Mouse (Mus musculus) heart, embryonic 15.5 days (tissue): Measurements from ENCODE around the gene Slc27a5. TPM values are rescaled to one million over a fixed set of nuclear protein-coding genes. Genes with fewer than 3 reads are reported as not detected.

Experiments
- ATAC-seq: fragments of 200-750 bp; cut with Nextera tagmentation; replicated peaks from 2 replicates; pipeline ENCODE4 v1.8.0; 2017; ENCODE audit warnings: low read depth, moderate TSS enrichment; ENCODE audit not compliant: insufficient number of reproducible peaks, insufficient read depth, low FRiP score
- H3K27ac ChIP-seq: fragments of 300-500 bp; sonication (generic); 2 replicates; pipeline ENCODE4 v1.5.1; 2015; ENCODE audit warnings: mild to moderate bottlenecking, inconsistent platforms
- H3K27me3 ChIP-seq: fragments of 300-500 bp; sonication (generic); 2 replicates; pipeline ENCODE4 v1.6.1; 2015; ENCODE audit warnings: inconsistent platforms
- H3K36me3 ChIP-seq: fragments of 300-500 bp; sonication (generic); 2 replicates; pipeline ENCODE4 v1.6.1; 2015; ENCODE audit warnings: mild to moderate bottlenecking, inconsistent platforms
- H3K4me1 ChIP-seq: fragments of 300-500 bp; sonication (generic); replicated peaks from 2 replicates; pipeline ENCODE4 v1.6.1; 2015; ENCODE audit warnings: inconsistent platforms
- H3K4me2 ChIP-seq: fragments of 300-500 bp; sonication (generic); 2 replicates; pipeline ENCODE4 v1.6.1; 2015; ENCODE audit warnings: inconsistent platforms, mild to moderate bottlenecking, moderate library complexity
- H3K4me3 ChIP-seq: fragments of 300-500 bp; sonication (generic); 2 replicates; pipeline ENCODE4 v1.5.1; 2015; ENCODE audit warnings: mild to moderate bottlenecking, inconsistent platforms
- H3K9ac ChIP-seq: fragments of 300-500 bp; sonication (generic); 2 replicates; pipeline ENCODE4 v1.6.1; 2015; ENCODE audit warnings: mild to moderate bottlenecking, inconsistent platforms
- H3K9me3 ChIP-seq: fragments of 300-500 bp; sonication (generic); replicated peaks from 2 replicates; pipeline ENCODE4 v1.6.1; 2016; ENCODE audit warnings: inconsistent platforms
- WGBS: fragments of 180-500 bp; shearing (Covaris S2); methylation state at CpG from one replicate; pipeline ENCODE4 v1.1.7; 2015; ENCODE audit warnings: mixed read lengths; 5-methylcytosine and 5-hydroxymethylcytosine counted together
- polyA plus RNA-seq: library from polyadenylated mRNA; unstranded; fragments of >200 nt; fragmentation: Nextera tagmentation; extraction: Ambion mirVana; gene quantifications from 2 replicates; pipeline ENCODE4 v1.2.1, GENCODE M21; 2015

Gene Slc27a5
- polyA plus RNA-seq, 1 experiment from 2014 or later, result not detected

- peaks cover 31% of the 10 kb centered on the region for H3K36me3 ChIP-seq
- no peak for ATAC-seq
- no peak overlapping the region for H3K9ac ChIP-seq
- H3K4me2 ChIP-seq, result no peak overlapping the region
- H3K27me3 ChIP-seq, result 0 out of 2 replicates have a peak, but pooled peaks cover 4% of the 10 kb centered on the region
- H3K4me1 ChIP-seq, result peaks cover 22% of the 10 kb centered on the region
- H3K27ac ChIP-seq, result no peak overlapping the region
- 86% methylated on average over 17 of the region's 17 CpGs for WGBS
- H3K9me3 ChIP-seq, result no peaks in the 10 kb centered on the region
- H3K4me3 ChIP-seq, result no peak overlapping the region
These were observed 8.0 kb upstream of the Slc27a5 start for GRCm38 (mm10) chr7:13006011-13006410.

GRCm38 (mm10) chr7:13003380-13003779 lies 5.4 kb upstream of the Slc27a5 start:
- Histone ChIP-seq H3K27ac (no peak overlapping the region), H3K4me1 (peaks cover 13% of the 10 kb centered on the region; the same call in 1 of the 2 replicates), H3K4me3 (no peak overlapping the region), H3K9ac (no peak overlapping the region), H3K27me3 (0 out of 2 replicates have a peak, but pooled peaks cover 4% of the 10 kb centered on the region), H3K4me2 (no peak overlapping the region), H3K36me3 (peaks cover 31% of the 10 kb centered on the region), H3K9me3 (no peaks in the 10 kb centered on the region)
- WGBS, result 72% methylated on average over 5 of the region's 5 CpGs
- ATAC-seq, result no peak

GRCm38 (mm10) chr7:13001584-13001983 lies 3.6 kb upstream of the Slc27a5 start:
- 57% methylated on average over 1 of the region's 1 CpGs for WGBS
- no peak overlapping the region for H3K4me3 ChIP-seq
- no peaks in the 10 kb centered on the region for H3K27me3 ChIP-seq
- no peaks in the 10 kb centered on the region for H3K9me3 ChIP-seq
- H3K27ac ChIP-seq, result no peak overlapping the region
- no peak for ATAC-seq
- H3K4me1 ChIP-seq, result no peaks in the 10 kb centered on the region
- no peak overlapping the region for H3K4me2 ChIP-seq
- no peak overlapping the region for H3K9ac ChIP-seq
- H3K36me3 ChIP-seq, result peaks cover 20% of the 10 kb centered on the region

- no peak within 1 kb of the TSS for H3K9ac ChIP-seq
- H3K4me1 ChIP-seq, result no peaks in the 10 kb centered on the region
- H3K4me2 ChIP-seq, result no peak within 1 kb of the TSS
- ATAC-seq, result no peak
- H3K9me3 ChIP-seq, result no peaks in the 10 kb centered on the region
- no peak within 1 kb of the TSS for H3K4me3 ChIP-seq
- WGBS, result 78% methylated on average over 3 of the region's 3 CpGs
- H3K36me3 ChIP-seq, result no peaks in the 10 kb centered on the region
- H3K27ac ChIP-seq, result no peak within 1 kb of the TSS
- H3K27me3 ChIP-seq, result no peaks in the 10 kb centered on the region
These were observed 859 bp upstream of the Slc27a5 start, which contains the start of gene Trim28 for GRCm38 (mm10) chr7:12998851-12999250. Gene Trim28, plus strand, starts transcription at chr7:12999114.

GRCm38 (mm10) chr7:12997230-12997629 lies 762 bp downstream of the Slc27a5 start:
- H3K9me3 ChIP-seq, result no peaks in the 10 kb centered on the region
- 63% methylated on average over 5 of the region's 5 CpGs for WGBS
- no peaks in the 10 kb centered on the region for H3K36me3 ChIP-seq
- H3K4me1 ChIP-seq, result no peaks in the 10 kb centered on the region
- no peak for ATAC-seq
- H3K27me3 ChIP-seq, result no peaks in the 10 kb centered on the region
- no peak overlapping the region for H3K27ac ChIP-seq
- H3K9ac ChIP-seq, result no peak overlapping the region
- no peak overlapping the region for H3K4me3 ChIP-seq
- H3K4me2 ChIP-seq, result no peak overlapping the region

GRCm38 (mm10) chr7:12995862-12996261 lies 2.1 kb downstream of the Slc27a5 start:
- H3K4me1 ChIP-seq, result no peaks in the 10 kb centered on the region
- no peak overlapping the region for H3K27ac ChIP-seq
- H3K9ac ChIP-seq, result no peak overlapping the region
- 0 out of 2 replicates have a peak, but pooled peaks cover 5% of the 10 kb centered on the region for H3K27me3 ChIP-seq
- no peaks in the 10 kb centered on the region for H3K9me3 ChIP-seq
- no peak overlapping the region for H3K4me3 ChIP-seq
- H3K36me3 ChIP-seq, result no peaks in the 10 kb centered on the region
- ATAC-seq, result no peak
- H3K4me2 ChIP-seq, result no peak overlapping the region

- H3K4me1 ChIP-seq, result no peaks in the 10 kb centered on the region
- H3K27ac ChIP-seq, result no peak overlapping the region
- no peak overlapping the region for H3K4me2 ChIP-seq
- no peak overlapping the region for H3K4me3 ChIP-seq
- WGBS, result 80% methylated on average over 10 of the region's 10 CpGs
- 0 out of 2 replicates have a peak, but pooled peaks cover 6% of the 10 kb centered on the region for H3K27me3 ChIP-seq
- ATAC-seq, result no peak
- no peaks in the 10 kb centered on the region for H3K9me3 ChIP-seq
- H3K36me3 ChIP-seq, result no peaks in the 10 kb centered on the region
- H3K9ac ChIP-seq, result no peak overlapping the region
These were observed 4.8 kb downstream of the Slc27a5 start for GRCm38 (mm10) chr7:12993148-12993547.

GRCm38 (mm10) chr7:12992222-12992621 lies 5.8 kb downstream of the Slc27a5 start:
- WGBS, result 2% methylated on average over 3 of the region's 3 CpGs
- no peak overlapping the region for H3K4me3 ChIP-seq
- no peaks in the 10 kb centered on the region for H3K9me3 ChIP-seq
- no peak overlapping the region for H3K27ac ChIP-seq
- no peak overlapping the region for H3K4me2 ChIP-seq
- H3K36me3 ChIP-seq, result no peaks in the 10 kb centered on the region
- ATAC-seq, result no peak
- H3K9ac ChIP-seq, result no peak overlapping the region
- H3K27me3 ChIP-seq, result 0 out of 2 replicates have a peak, but pooled peaks cover 6% of the 10 kb centered on the region
- H3K4me1 ChIP-seq, result no peaks in the 10 kb centered on the region

GRCm38 (mm10) chr7:12987409-12988189 lies 10.4 kb downstream of the Slc27a5 start:
- 76% methylated on average over 8 of the region's 8 CpGs for whole genome bisulfite sequencing
- Histone ChIP-seq H3K27ac (no peak overlapping the region), H3K4me2 (no peak overlapping the region), H3K9me3 (no peaks in the 10 kb centered on the region), H3K36me3 (no peaks in the 10 kb centered on the region), H3K27me3 (0 out of 2 replicates have a peak, but pooled peaks cover 6% of the 10 kb centered on the region), H3K4me1 (no peaks in the 10 kb centered on the region), H3K9ac (no peak overlapping the region), H3K4me3 (no peak overlapping the region)
- ATAC-seq, result no peak

- H3K4me1 ChIP-seq, result no peaks in the 10 kb centered on the region
- no peaks in the 10 kb centered on the region for H3K36me3 ChIP-seq
- H3K4me3 ChIP-seq, result no peak overlapping the region
- no peak overlapping the region for H3K4me2 ChIP-seq
- H3K27me3 ChIP-seq, result 0 out of 2 replicates have a peak, but pooled peaks cover 6% of the 10 kb centered on the region
- no peak overlapping the region for H3K9ac ChIP-seq
- WGBS, result 81% methylated on average over 8 of the region's 8 CpGs
- H3K9me3 ChIP-seq, result no peaks in the 10 kb centered on the region
- no peak for ATAC-seq
- no peak overlapping the region for H3K27ac ChIP-seq
These were observed 11.1 kb downstream of the Slc27a5 start for GRCm38 (mm10) chr7:12986906-12987305.

GRCm38 (mm10) chr7:12985724-12986123 lies 12.3 kb downstream of the Slc27a5 start:
- Histone ChIP-seq H3K4me2 (no peak overlapping the region), H3K27ac (no peak overlapping the region), H3K4me3 (no peak overlapping the region), H3K9ac (no peak overlapping the region), H3K27me3 (no peaks in the 10 kb centered on the region), H3K4me1 (no peaks in the 10 kb centered on the region), H3K9me3 (no peaks in the 10 kb centered on the region), H3K36me3 (no peaks in the 10 kb centered on the region)
- no peak for ATAC-seq
- 63% methylated on average over 1 of the region's 1 CpGs for WGBS

GRCm38 (mm10) chr7:12980291-12980690 lies 17.7 kb downstream of the Slc27a5 start:
- Histone ChIP-seq H3K27me3 (no peaks in the 10 kb centered on the region), H3K27ac (no peak overlapping the region), H3K4me3 (no peak overlapping the region), H3K4me1 (peaks cover 20% of the 10 kb centered on the region), H3K9me3 (no peaks in the 10 kb centered on the region), H3K36me3 (no peaks in the 10 kb centered on the region), H3K9ac (no peak overlapping the region), H3K4me2 (no peak overlapping the region)
- no peak for ATAC-seq
- 84% methylated on average over 7 of the region's 7 CpGs for WGBS
